Mouse (Mus musculus) C2C12 (cell line): ENCODE data around the gene Abcc1. TPM values are rescaled to one million over a fixed set of nuclear protein-coding genes. Genes with fewer than 3 reads are reported as not detected.

Experiments
- H3K27me3 ChIP-seq: one replicate; pipeline ENCODE4 v1.6.1; 2011; ENCODE audit not compliant: control insufficient read depth, insufficient read depth, insufficient read length
- H3K36me3 ChIP-seq: one replicate; pipeline ENCODE4 v1.6.1; 2011; ENCODE audit not compliant: control insufficient read depth, insufficient read depth
- H3K4me3 ChIP-seq: one replicate; pipeline ENCODE4 v1.5.1; 2011; ENCODE audit warnings: mild to moderate bottlenecking, control low read depth; ENCODE audit not compliant: poor library complexity, insufficient read depth, severe bottlenecking
- H3K79me2 ChIP-seq: one replicate; pipeline ENCODE4 v1.6.1; 2011; ENCODE audit not compliant: control insufficient read depth, insufficient read depth
- H3K79me3 ChIP-seq: one replicate; pipeline ENCODE4 v1.6.1; 2011; ENCODE audit warnings: low read depth, control low read depth
- H3ac ChIP-seq: one replicate; pipeline ENCODE3; 2011; ENCODE audit warnings: low read depth; ENCODE audit not compliant: control insufficient read depth, insufficient read length
- CEBPB ChIP-seq: IDR thresholded peaks from one replicate; pipeline ENCODE4 v1.6.1; 2011; ENCODE audit warnings: low read depth, mild to moderate bottlenecking, control low read depth, moderate library complexity
- CTCF ChIP-seq: IDR thresholded peaks from one replicate; pipeline ENCODE4 v1.5.1; 2011; ENCODE audit not compliant: control insufficient read depth, insufficient read depth, insufficient read length
- FOSL1 ChIP-seq: IDR thresholded peaks from one replicate; pipeline ENCODE4 v1.8.0; 2011; ENCODE audit warnings: mild to moderate bottlenecking, low read length; ENCODE audit not compliant: poor library complexity, insufficient read depth, severe bottlenecking
- MAX ChIP-seq: IDR thresholded peaks from one replicate; pipeline ENCODE4 v1.6.1; 2011; ENCODE audit warnings: mild to moderate bottlenecking, control low read depth
- MYOD1 ChIP-seq: IDR thresholded peaks from one replicate; pipeline ENCODE4 v1.6.1; 2011; ENCODE audit warnings: low read depth; ENCODE audit not compliant: control insufficient read depth, insufficient read length
- MYOG ChIP-seq: IDR thresholded peaks from one replicate; pipeline ENCODE4 v1.6.1; 2011; ENCODE audit not compliant: control insufficient read depth, insufficient read length; ENCODE audit errors: extremely low read depth
- USF1 ChIP-seq: IDR thresholded peaks from one replicate; pipeline ENCODE4 v1.6.1; 2011; ENCODE audit warnings: low read depth, mild to moderate bottlenecking, control low read depth, moderate library complexity
- polyA plus RNA-seq: library from polyadenylated mRNA; unstranded; fragments of >200 nt; fragmentation: generic; extraction: Trizol; gene quantifications from one replicate; pipeline ENCODE4 v1.2.1, GENCODE M21; 2012; ENCODE audit warnings: missing spikeins

The Abcc1 gene
- polyA plus RNA-seq, 1 experiment = 35.8 TPM

- no peak overlapping the region for H3ac ChIP-seq
- TF ChIP-seq CEBPB (no peak), MYOG (no peak), MAX (no peak), USF1 (no peak), CTCF (no peak), FOSL1 (no peak), MYOD1 (no peak)
- H3K79me2 ChIP-seq = no peaks in the 10 kb centered on the region
- H3K79me3 ChIP-seq = no peaks in the 10 kb centered on the region
- H3K36me3 ChIP-seq = peaks cover 89% of the 10 kb centered on the region
- no peaks in the 10 kb centered on the region for H3K27me3 ChIP-seq
- H3K4me3 ChIP-seq = no peak overlapping the region
Observed at GRCm38 (mm10) chr16:14416957-14417618, 55.7 kb downstream of the Abcc1 start.

DNA sequence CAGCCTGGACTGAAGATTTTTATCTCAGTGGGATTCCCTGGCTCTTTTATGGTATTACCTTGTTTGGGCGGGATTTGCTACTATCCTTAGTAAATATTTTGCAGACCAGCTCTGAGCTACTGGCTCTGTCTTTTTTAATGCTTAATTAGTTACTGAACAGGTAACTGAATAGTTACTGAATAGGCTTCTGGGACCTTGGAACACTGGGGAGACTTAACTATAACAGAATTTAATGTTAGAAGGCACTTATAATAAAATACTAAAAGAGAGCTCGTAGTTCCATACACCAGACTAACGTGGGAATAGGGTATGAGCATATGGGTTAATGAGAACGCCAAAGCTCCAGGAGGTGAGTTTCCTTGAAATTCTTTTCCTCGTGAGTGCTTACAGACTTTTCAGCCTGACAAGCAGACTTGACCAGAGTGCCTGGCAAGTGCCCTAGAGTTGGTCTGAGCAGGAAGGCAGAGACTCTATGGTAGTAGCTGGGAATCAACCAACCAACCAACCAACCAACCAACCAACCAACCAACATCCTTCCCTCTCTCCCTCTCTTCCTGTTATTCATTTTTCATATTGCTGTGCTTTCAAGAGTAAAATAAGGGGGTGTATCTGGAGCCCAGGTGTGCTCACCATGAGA lies 59.3 kb downstream of the Abcc1 start:
- H3K79me3 ChIP-seq = peaks cover 4% of the 10 kb centered on the region
- no peak overlapping the region for H3ac ChIP-seq
- H3K36me3 ChIP-seq = peaks cover 81% of the 10 kb centered on the region
- TF ChIP-seq MYOD1 (no peak), MAX (no peak), USF1 (no peak), CTCF (no peak), FOSL1 (no peak), CEBPB (no peak), MYOG (no peak)
- H3K27me3 ChIP-seq = no peaks in the 10 kb centered on the region
- peaks cover 10% of the 10 kb centered on the region for H3K79me2 ChIP-seq
- no peak overlapping the region for H3K4me3 ChIP-seq

DNA sequence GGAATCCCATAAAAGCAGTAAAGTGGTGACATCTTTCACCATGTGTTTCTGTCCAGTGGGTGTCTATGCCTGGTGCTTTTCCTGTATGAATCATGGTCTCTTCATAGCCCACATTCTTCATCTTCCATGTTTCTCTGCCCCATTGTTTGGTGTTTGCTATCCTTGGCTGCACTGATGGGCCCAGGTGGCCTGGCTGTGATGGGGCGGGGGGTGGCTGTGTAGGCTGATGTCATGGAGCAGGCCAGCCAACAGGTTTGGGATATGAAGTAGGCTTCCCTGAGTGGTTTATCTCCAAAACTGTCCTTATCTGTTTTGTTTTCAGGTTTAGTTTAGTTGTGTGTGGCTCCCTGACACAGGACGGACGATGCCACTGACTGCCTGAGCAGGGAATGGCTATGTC lies 60.7 kb downstream of the Abcc1 start:
- Histone ChIP-seq H3K27me3 (no peaks in the 10 kb centered on the region), H3K79me3 (peaks cover 10% of the 10 kb centered on the region), H3K79me2 (peaks cover 24% of the 10 kb centered on the region), H3ac (no peak overlapping the region), H3K36me3 (peaks cover 72% of the 10 kb centered on the region), H3K4me3 (no peak overlapping the region)
- no peak for TF ChIP-seq FOSL1
- no peak for TF ChIP-seq CEBPB
- no peak for TF ChIP-seq MYOG
- no peak for TF ChIP-seq USF1
- TF ChIP-seq CTCF = no peak
- TF ChIP-seq MYOD1 = no peak
- TF ChIP-seq MAX = no peak

- Histone ChIP-seq H3K79me3 (peaks cover 15% of the 10 kb centered on the region), H3K4me3 (no peak overlapping the region), H3K27me3 (no peaks in the 10 kb centered on the region), H3K79me2 (peaks cover 35% of the 10 kb centered on the region), H3K36me3 (peaks cover 65% of the 10 kb centered on the region), H3ac (no peak overlapping the region)
- TF ChIP-seq MYOG = no peak
Observed at GRCm38 (mm10) chr16:14429371-14429770, 68.0 kb downstream of the Abcc1 start.

DNA sequence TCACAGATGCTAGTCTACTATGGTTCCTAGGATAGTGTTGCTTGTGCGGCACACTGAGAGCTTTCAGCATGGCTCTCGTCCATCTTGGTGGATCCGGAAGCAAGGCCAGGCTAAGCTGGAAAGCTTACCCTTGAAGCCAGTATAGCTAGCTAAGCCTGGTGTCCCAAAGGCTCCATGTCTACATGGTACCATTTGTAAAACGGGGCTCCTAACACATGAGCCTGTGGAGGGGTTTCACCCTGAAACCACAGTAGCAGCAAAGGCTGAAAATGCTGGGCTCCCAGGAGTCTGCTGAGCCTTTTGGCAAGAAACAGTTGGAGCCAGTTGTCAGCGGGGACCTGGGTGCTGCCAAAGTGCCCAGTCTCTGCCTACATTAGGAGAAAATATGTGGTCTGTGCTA lies 71.6 kb downstream of the Abcc1 start:
- Histone ChIP-seq H3ac (no peak overlapping the region), H3K27me3 (no peaks in the 10 kb centered on the region), H3K79me3 (peaks cover 6% of the 10 kb centered on the region), H3K79me2 (peaks cover 14% of the 10 kb centered on the region), H3K4me3 (no peak overlapping the region), H3K36me3 (peaks cover 77% of the 10 kb centered on the region)
- no peak for TF ChIP-seq MYOG

DNA sequence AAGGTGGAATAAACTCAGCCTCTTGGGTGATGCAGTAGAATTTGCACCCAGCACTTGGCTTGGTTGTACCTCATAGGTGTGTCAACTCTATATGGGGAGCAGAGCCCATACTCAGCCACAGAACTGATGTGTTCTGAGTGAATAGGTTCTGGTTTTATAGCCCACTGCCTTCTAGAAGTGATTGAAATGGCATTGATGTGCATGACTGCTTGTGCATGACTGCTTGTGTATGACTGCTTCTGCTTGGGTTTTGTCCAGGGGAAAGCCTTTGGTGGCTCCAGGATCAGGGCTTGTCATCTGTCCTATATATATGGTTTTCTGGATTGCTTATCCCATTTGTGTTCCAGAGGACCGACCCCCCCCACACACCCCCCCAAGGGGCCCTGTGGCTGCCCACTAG lies 74.2 kb downstream of the Abcc1 start:
- no peaks in the 10 kb centered on the region for H3K79me2 ChIP-seq
- no peak for TF ChIP-seq MAX
- TF ChIP-seq USF1 = no peak
- TF ChIP-seq MYOD1 = no peak
- no peak for TF ChIP-seq CTCF
- H3K36me3 ChIP-seq = peaks cover 70% of the 10 kb centered on the region
- peaks cover 4% of the 10 kb centered on the region for H3K79me3 ChIP-seq
- H3K27me3 ChIP-seq = no peaks in the 10 kb centered on the region
- no peak overlapping the region for H3K4me3 ChIP-seq
- H3ac ChIP-seq = no peak overlapping the region
